Mouse (Mus musculus): ENCODE data around the gene Zdhhc23.

Zdhhc23 gene

DNA sequence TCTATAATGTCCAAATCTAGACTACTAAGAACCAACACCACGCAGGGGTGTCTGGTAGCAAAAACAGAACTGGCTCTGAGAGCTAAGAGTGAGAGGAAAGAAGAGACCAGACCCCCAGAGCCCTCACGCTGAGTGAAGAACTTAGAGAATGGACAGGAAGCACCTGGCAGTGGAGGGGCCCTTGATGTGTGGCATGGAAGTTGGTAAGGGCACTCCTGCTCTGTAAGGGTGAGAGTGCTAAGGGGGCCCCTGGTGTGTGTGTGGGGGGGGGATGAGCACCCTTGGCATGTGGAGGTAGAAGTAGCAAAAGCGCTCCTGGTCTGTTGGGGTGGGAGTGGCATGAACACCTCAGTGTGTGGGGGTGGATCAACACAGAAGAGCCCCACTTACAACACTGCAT is 9.2 kb downstream of the Zdhhc23 start:
- DNase-seq (ENCODE audit: low spot score in 2 of 2), result no peak

- DNase-seq (ENCODE audit: low spot score in 2 of 2), result peak; percentile 18 to 45
Measured at GRCm38 (mm10) chr16:43965781-43966389, 13.7 kb downstream of the Zdhhc23 start.

DNA sequence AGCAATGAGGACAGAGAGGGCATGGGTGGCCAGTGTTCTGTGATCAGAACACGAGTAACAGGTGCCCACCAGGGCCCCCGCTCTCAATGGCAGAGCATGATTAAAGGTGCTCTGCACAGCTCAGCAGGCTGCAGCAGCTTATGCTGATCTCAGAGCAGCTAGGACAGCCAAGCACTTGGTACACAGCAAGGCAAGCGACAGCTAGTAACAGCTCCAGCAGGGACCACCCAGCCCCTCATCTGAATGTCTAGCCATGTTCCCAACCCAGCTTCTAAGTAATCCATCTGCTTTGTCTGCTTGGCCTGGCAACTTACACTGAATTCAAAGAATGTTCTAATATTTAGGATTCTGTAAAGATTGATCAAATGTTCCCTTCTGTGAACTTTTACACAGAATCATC is 15.8 kb downstream of the Zdhhc23 start:
- no peak for DNase-seq (ENCODE audit: low spot score in 2 of 2)

DNA sequence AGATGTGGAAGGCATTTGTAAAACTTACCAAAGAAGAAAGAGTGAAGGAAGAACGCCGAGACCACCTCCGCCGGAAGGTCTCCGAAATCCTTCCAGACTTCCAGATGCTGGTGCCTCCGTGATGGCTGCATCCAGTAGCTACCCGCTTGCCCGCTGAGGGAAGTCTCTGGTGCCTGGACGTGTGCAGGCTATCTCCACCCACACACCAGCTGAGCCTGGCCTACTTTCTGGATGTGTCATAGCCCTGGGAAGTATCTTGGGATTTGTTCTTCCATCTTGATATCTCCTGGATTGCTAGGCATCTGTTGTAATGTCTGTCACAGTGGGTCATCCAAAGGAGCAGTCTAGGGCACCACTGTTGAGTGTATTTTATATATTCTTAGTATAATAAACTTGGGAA is 16.3 kb downstream of the Zdhhc23 start:
- no peak for DNase-seq (ENCODE audit: low spot score in 2 of 2)

- DNase-seq (ENCODE audit: low spot score in 2 of 2), result no peak
Measured at GRCm38 (mm10) chr16:43958038-43958437, 21.6 kb downstream of the Zdhhc23 start.

DNA sequence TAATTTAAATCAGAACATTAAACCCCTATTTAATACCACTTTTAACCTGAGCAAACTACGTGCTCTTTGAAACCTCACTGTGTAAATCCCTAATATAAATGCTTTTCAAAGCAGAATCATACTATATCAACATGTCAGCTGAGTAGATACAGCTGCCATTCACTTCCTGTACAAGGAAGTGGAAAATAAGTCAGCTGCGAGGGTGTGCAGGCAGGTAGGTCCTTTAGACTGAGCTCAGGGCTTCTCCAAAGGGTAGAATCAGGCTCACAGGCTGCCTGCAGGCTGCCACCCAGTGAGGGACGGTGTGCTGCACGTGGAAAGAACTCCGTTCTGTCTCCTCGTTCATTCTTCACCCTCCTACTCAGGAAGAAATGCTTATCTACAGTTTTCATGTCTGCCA is 24.7 kb downstream of the Zdhhc23 start:
- no peak for DNase-seq (ENCODE audit: low spot score in 2 of 2)

DNA sequence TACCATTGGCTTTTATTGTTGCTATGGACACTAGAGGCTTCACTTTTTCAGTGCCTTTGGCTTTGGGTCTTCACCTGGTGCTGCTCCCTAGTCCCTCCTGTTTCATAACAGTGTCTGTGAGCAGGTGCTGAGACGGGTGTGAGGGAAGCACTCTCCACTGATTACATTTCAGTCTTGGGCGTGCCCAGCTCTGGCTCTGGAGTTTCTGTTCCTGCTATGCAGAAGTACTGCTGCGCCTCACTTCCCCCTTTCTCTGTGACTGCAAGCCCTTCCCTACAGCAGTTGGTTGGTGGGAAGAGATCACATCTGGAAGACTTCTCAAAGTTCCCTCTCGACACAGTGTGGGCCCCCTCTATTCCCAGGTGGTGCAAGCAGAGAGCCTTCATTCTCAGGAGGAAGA is 28.0 kb downstream of the Zdhhc23 start:
- DNase-seq (ENCODE audit: low spot score in 2 of 2), result peak; percentile 31 to 61

DNA sequence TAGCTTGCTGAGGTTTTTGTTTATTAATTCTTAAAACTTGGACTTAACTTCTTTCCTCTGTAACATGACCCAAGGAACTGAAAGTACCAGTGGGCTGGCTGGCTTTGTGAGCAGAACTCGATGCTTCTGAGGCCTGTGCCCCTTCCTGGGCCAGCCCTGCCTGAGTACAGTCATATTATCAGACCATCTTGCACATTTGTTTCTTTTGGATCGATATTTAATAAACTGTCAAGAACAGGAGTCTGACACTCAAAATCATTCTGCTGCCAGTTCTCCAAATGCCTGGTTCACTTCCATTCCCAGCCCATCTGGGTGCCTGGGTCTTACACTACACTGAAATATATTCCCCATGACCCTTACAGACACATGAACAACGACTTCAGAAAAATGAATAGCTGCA is 33.7 kb downstream of the Zdhhc23 start:
- DNase-seq (ENCODE audit: low spot score in 2 of 2), result no peak

DNA sequence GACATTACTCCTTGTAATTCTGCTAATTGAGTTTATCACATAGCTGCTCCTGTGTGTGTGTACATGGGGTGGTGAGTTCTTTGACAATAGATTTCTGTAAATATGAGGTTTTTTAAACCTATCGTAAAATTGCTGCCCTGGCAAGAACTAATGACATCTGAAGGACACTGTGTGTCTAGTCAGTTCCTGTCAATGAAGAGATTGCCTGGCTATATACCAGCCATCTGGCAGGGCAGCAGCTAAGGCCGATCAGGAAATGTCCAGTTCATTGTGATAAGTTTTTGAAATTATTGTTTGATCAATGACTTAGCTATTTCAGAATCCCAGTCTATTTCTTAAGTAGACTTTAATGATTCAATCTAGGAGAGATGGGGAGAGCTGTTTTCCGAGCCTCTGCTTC is 34.2 kb downstream of the Zdhhc23 start:
- no peak for DNase-seq (ENCODE audit: low spot score in 2 of 2)

DNA sequence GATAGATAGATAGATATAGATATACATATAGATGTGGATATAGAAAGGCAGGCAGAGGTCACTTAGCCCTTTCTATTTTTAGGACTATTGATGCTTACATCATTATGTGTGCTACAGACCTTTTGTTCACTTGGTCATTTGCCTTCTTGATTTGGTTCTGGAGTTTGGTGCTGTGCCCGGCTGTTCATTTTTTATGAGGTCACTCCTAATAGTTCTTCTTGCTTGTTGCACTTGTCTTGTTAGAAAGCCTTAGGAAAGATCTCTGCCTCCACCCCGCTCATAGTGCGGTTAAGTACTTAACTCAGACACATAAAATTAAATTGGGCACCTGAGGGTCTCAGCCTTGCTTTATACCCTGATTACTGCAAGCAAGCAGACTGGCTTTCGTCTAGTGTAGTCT is 38.7 kb downstream of the Zdhhc23 start:
- DNase-seq (ENCODE audit: low spot score in 2 of 2), result no peak

- no peak for DNase-seq (ENCODE audit: low spot score in 2 of 2)
Measured at GRCm38 (mm10) chr16:43935892-43936291, 43.7 kb downstream of the Zdhhc23 start.

DNA sequence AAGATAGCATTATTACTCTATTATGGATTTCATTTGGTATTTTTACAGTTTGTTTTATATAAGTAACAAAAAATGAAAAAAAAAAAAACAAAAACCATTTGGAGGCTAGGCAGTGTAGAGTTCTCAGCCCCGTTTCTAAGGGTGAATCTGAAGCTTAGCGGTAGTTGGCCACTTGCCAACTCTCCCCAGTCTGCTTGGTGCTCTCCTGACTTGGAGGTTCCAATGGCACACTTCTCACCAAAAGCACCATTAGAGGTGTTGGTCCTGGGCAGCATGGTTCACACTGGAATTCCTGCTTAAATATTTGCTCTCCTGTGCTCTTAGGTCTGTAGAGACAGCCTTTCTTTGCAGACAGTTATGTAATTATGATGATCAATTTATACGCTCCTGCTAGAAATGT is 44.2 kb downstream of the Zdhhc23 start:
- DNase-seq (ENCODE audit: low spot score in 2 of 2), result no peak

GRCm38 (mm10) chr16:43934856-43935255 is 44.7 kb downstream of the Zdhhc23 start:
- DNase-seq (ENCODE audit: low spot score in 2 of 2), result no peak

DNA sequence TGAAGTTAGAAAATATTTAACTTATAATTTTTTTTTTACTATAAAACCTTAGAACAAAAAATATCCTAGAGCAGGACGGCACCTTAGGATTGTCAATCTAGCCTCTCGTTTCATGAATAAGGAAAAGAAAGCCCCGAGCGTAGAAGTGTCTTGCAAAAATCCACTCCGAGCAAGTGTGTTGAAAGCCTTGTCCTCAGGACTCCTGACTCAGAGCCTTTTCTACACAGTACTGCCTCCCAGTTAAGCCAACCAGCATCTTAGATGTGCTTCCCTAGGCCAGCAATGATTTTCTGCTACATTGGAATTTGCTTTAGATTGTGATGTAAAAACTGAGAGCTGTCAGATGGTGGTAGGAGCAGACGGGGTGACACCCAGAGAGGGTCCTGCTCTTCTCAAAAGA is 46.5 kb downstream of the Zdhhc23 start:
- no peak for DNase-seq (ENCODE audit: low spot score in 2 of 2)

DNA sequence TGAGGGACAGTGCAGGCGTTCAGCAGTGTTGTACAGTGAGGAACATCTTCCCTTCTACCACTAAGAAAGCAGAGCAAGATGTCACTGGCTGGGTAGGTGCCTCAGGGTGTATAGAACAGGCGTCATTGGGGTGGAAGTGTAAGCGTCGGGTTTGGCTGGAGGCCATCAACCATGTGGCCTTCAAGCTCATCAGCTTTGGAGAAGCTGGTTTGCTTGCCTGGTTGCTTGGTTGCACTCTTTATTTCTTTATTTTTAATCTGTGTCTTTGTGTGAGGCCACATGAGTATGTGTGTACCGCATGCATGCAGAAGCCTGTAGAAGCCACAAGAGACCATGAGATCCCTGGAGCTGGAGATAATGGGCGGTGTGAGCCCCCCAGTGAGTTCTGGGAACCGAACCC is 47.3 kb downstream of the Zdhhc23 start:
- DNase-seq (ENCODE audit: low spot score in 2 of 2), result no peak

DNA sequence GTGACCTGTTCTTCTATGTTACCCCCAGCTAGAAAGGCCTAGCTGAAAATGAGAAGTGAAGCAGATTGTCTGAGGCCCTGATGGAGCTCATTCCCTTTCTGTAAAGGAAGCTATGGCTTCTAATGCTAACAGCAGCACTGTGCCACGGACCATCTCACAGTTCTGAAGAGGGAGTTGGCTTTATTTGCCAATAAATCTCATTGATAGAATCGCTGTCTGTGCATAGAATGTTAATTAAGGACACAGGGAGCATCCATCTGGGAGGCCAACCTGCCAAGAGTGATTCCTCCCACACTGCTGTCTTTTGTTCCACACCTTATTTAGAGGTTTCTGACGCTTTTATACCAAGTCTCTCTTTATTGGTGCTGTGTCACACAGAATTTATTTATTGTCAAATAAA is 48.1 kb downstream of the Zdhhc23 start:
- DNase-seq (ENCODE audit: low spot score in 2 of 2), result no peak

GRCm38 (mm10) chr16:43930577-43930976 is 49.0 kb downstream of the Zdhhc23 start:
- DNase-seq (ENCODE audit: low spot score in 2 of 2), result no peak

DNA sequence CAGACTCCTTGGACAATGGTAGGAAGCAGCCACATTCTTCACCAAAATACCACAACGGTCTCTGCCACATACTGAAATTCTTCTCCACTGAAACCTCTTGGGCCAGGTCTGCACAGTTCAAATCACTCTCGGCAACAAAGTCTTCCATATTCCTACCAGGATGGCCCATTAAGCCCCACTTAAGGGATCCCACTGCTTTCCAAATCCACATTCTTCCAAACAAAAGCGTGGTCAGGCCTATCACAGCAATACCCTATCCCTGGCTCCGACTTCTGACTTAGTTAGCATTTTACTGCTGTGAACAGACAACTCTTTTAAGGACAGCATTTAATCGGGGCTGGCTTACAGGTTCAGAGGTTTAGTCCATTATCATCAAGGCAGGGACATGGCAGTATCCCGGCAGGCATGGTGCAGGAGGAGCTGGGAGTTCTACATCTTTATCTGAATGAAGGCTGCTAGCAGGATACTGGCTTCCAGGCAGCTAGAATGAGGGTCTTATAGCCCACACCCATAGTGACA is 53.2 kb downstream of the Zdhhc23 start, which contains the start of gene Qtrt2:
Gene Qtrt2, minus strand, starts transcription at position 469 of the 519 bp plus-strand sequence.
- DNase-seq (ENCODE audit: low spot score in 2 of 2), result no peak

- DNase-seq (ENCODE audit: low spot score in 2 of 2), result no peak
Measured at GRCm38 (mm10) chr16:43925846-43926245, 53.7 kb downstream of the Zdhhc23 start.

- DNase-seq (ENCODE audit: low spot score in 2 of 2), result no peak
Measured at GRCm38 (mm10) chr16:43925001-43925558, 54.5 kb downstream of the Zdhhc23 start.

GRCm38 (mm10) chr16:43922630-43923029 is 57.0 kb downstream of the Zdhhc23 start:
- no peak for DNase-seq (ENCODE audit: low spot score in 2 of 2)

DNA sequence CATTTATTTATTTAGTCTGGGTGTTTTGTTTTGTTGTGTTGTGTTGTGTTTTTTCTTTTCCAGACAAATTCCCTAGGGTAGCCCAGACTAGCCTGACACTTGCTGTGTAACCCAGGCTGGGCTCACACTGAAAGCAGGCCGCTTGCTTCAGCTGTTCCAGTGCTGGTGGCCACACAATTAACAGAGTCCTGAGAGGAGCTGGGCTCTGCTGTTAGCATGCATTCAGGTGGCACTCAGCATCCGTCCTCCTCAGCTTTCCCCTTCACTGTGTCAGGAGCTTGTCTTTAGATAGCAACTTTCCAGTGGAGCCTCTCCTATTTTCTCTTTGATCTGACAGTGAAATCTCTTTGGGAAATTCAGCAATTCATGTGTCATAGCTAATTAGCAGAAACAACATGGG is 57.6 kb downstream of the Zdhhc23 start:
- DNase-seq (ENCODE audit: low spot score in 2 of 2), result no peak

GRCm38 (mm10) chr16:43918867-43919266 is 60.7 kb downstream of the Zdhhc23 start:
- no peak for DNase-seq (ENCODE audit: low spot score in 2 of 2)
